Mouse (Mus musculus): ENCODE measurements around the gene Sept11. TPM values are rescaled to one million over a fixed set of nuclear protein-coding genes. Genes with fewer than 3 reads are reported as not detected.

Sept11 gene
- total and polyA plus RNA-seq, 3 experiments: 34.9 to 245 (median 87.2) TPM

GRCm38 (mm10) chr5:93098219-93098618, 5.0 kb downstream of the Sept11 start:
- H3K9me3 ChIP-seq (replicated peaks; ENCODE audit: insufficient read depth, low read length): no peaks in the 10 kb centered on the region
- peaks cover 2 to 14% of the 10 kb centered on the region in 2 experiments for H3K36me3 ChIP-seq (ENCODE audit: control insufficient read depth in 1 of 2, insufficient read depth in 2 of 2, low read length in 2 of 2)
- peaks cover 75% of the 10 kb centered on the region for H3K79me2 ChIP-seq (ENCODE audit: control insufficient read depth, insufficient read depth, low read length, poor library complexity)
- no peak overlapping the region for H3K27ac ChIP-seq (ENCODE audit: control insufficient read depth, low read depth, low read length)
- H3K27me3 ChIP-seq (ENCODE audit: control insufficient read depth in 1 of 2, insufficient read depth in 2 of 2, low read length in 2 of 2): no peaks in the 10 kb centered on the region
- no peak overlapping the region for H3K4me3 ChIP-seq (ENCODE audit: control insufficient read depth in 1 of 2, insufficient read depth in 1 of 2, low read depth in 2 of 2, low read length in 2 of 2)
- DNase-seq (ENCODE audit: low read depth, low spot score): no peak
- H3K9ac ChIP-seq (ENCODE audit: control insufficient read depth, low read depth, low read length, poor library complexity, severe bottlenecking): no peak overlapping the region
- H3K4me1 ChIP-seq (ENCODE audit: control insufficient read depth in 1 of 2, insufficient read depth in 2 of 2, low read length in 2 of 2): peaks cover 0 to 7% of the 10 kb centered on the region in 2 experiments; a peak in 2 of 4 replicates
- TF ChIP-seq USF2 (IDR thresholded peaks at IDR 0.05; ENCODE audit: borderline replicate concordance in 1 of 2, insufficient read depth in 1 of 2, low read depth in 1 of 2, low read length in 2 of 2) (no peak), E2F4 (IDR thresholded peaks at IDR 0.05; ENCODE audit: borderline replicate concordance, low read depth, low read length) (no peak), UBTF (IDR thresholded peaks at IDR 0.05; ENCODE audit: borderline replicate concordance, insufficient read depth, low read depth, low read length) (no peak), MXI1 (IDR thresholded peaks at IDR 0.05; ENCODE audit: low read depth, low read length) (no peak), GATA1 (IDR thresholded peaks at IDR 0.05; ENCODE audit: low read depth, low read length) (no peak), TBP (IDR thresholded peaks at IDR 0.05; ENCODE audit: low read depth, low read length) (no peak), ZMIZ1 (IDR thresholded peaks at IDR 0.05; ENCODE audit: low read depth, low read length) (no peak), NELFE (IDR thresholded peaks at IDR 0.05; ENCODE audit: low read depth, low read length) (no peak)

GRCm38 (mm10) chr5:93098811-93099210, 5.6 kb downstream of the Sept11 start:
- Histone ChIP-seq H3K4me3 (ENCODE audit: control insufficient read depth in 1 of 2, insufficient read depth in 1 of 2, low read depth in 2 of 2, low read length in 2 of 2) (no peak overlapping the region), H3K9me3 (replicated peaks; ENCODE audit: insufficient read depth, low read length) (no peaks in the 10 kb centered on the region), H3K4me1 (ENCODE audit: control insufficient read depth in 1 of 2, insufficient read depth in 2 of 2, low read length in 2 of 2) (peaks cover 0 to 7% of the 10 kb centered on the region in 2 experiments; a peak in 2 of 4 replicates), H3K9ac (ENCODE audit: control insufficient read depth, low read depth, low read length, poor library complexity, severe bottlenecking) (no peak overlapping the region), H3K36me3 (ENCODE audit: control insufficient read depth in 1 of 2, insufficient read depth in 2 of 2, low read length in 2 of 2) (peaks cover 2 to 14% of the 10 kb centered on the region in 2 experiments), H3K79me2 (ENCODE audit: control insufficient read depth, insufficient read depth, low read length, poor library complexity) (peaks cover 74% of the 10 kb centered on the region), H3K27me3 (ENCODE audit: control insufficient read depth in 1 of 2, insufficient read depth in 2 of 2, low read length in 2 of 2) (no peaks in the 10 kb centered on the region), H3K27ac (ENCODE audit: control insufficient read depth, low read depth, low read length) (no peak overlapping the region)
- TF ChIP-seq CHD1 (IDR thresholded peaks at IDR 0.05; ENCODE audit: low read depth, low read length): no peak
- no peak for TF ChIP-seq TAL1 (IDR thresholded peaks at IDR 0.05; ENCODE audit: low read length)
- TF ChIP-seq CTCF (IDR thresholded peaks at IDR 0.05 in 2 of 3, conservative IDR thresholded peaks at IDR 0.05 in 1 of 3; ENCODE audit: control insufficient read depth in 1 of 3, insufficient read depth in 1 of 3, low read depth in 2 of 3, low read length in 3 of 3, poor library complexity in 1 of 3, severe bottlenecking in 1 of 3): no peak
- TF ChIP-seq GABPA (IDR thresholded peaks at IDR 0.05; ENCODE audit: low read depth, low read length): no peak
- TF ChIP-seq GATA1 (IDR thresholded peaks at IDR 0.05; ENCODE audit: low read depth, low read length): no peak
- TF ChIP-seq ZMIZ1 (IDR thresholded peaks at IDR 0.05; ENCODE audit: low read depth, low read length): no peak
- no peak for TF ChIP-seq ZNF384 (IDR thresholded peaks at IDR 0.05; ENCODE audit: low read depth, low read length)
- no peak for TF ChIP-seq ZKSCAN1 (IDR thresholded peaks at IDR 0.05; ENCODE audit: low read depth, low read length)
- TF ChIP-seq MYB (IDR thresholded peaks at IDR 0.05; ENCODE audit: low read depth, low read length): no peak
- no peak for TF ChIP-seq ETS1 (IDR thresholded peaks at IDR 0.05; ENCODE audit: low read depth, low read length)
- TF ChIP-seq EP300 (IDR thresholded peaks at IDR 0.05; ENCODE audit: low read depth in 1 of 2, low read length in 2 of 2): no peak
- no peak for TF ChIP-seq POLR2AphosphoS5 (IDR thresholded peaks at IDR 0.05; ENCODE audit: borderline replicate concordance, low read depth, low read length)
- DNase-seq (ENCODE audit: low read depth, low spot score): no peak

Measured in MEL (cell line).